Mouse (Mus musculus) yolk sac, embryonic 10.5 days (tissue): ENCODE data around the gene Crym.

Experiments
- DNase-seq: peaks from one replicate; pipeline ENCODE4 v3.0.0-alpha.2; 2017; ENCODE audit warnings: low spot score

The Crym gene

GRCm38 (mm10) chr7:120201771-120202170 is at the start of gene Crym:
Gene Crym, minus strand, starts transcription at chr7:120202111.
- DNase-seq, result no peak

GRCm38 (mm10) chr7:120241092-120241491 is 39.2 kb upstream of the Crym start:
- no peak for DNase-seq

DNA sequence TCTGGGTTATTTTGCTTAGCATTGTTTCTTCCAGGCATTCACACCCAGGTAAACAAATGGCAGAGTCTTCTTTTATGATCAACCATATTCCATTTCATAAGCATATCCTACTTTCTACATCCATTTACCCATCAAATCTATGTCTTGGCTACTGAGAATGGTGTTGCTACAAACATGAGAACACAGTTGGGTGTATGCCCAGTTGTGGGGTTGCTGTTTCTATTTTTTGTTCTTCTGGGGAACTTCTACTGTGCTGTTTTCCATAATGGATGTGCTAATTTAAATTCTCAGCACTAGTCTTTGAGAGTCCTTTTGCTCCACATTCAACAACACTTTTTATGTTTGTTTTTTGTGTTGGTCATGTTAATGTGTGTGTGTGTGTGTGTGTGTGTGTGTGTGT is 26.6 kb upstream of the Crym start:
- no peak for DNase-seq

GRCm38 (mm10) chr7:120205989-120206388 is 4.1 kb upstream of the Crym start:
- DNase-seq, result no peak

GRCm38 (mm10) chr7:120203789-120204188 is 1.9 kb upstream of the Crym start, which contains the start of gene Abca14:
Gene Abca14, plus strand, starts transcription at chr7:120203961.
- DNase-seq, result peak; percentile 61

- DNase-seq, result no peak
These were observed 623 bp downstream of the Crym start for GRCm38 (mm10) chr7:120201231-120201744.

DNA sequence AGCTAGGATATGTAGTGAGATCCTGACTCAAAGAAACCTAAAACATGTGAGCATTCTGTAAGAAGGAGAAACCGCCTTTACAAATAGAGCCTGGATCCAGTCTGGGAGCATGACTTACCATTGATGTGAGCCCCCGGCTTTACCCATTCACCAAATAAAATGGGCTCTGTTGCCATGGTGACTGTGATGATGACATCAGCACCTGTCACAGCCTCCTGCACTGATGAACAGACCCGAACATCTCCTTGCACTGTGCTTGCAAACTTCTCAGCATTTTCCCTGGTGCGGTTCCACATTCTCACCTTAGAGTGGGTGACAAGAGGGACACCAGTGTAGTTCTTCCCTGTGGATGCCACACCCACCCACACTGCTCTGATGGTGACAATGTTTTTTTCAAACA is 6.7 kb downstream of the Crym start:
- DNase-seq, result no peak

GRCm38 (mm10) chr7:120192816-120193215 is 9.1 kb downstream of the Crym start:
- no peak for DNase-seq

- DNase-seq, result no peak
These were observed 9.7 kb downstream of the Crym start for GRCm38 (mm10) chr7:120192207-120192606.

DNA sequence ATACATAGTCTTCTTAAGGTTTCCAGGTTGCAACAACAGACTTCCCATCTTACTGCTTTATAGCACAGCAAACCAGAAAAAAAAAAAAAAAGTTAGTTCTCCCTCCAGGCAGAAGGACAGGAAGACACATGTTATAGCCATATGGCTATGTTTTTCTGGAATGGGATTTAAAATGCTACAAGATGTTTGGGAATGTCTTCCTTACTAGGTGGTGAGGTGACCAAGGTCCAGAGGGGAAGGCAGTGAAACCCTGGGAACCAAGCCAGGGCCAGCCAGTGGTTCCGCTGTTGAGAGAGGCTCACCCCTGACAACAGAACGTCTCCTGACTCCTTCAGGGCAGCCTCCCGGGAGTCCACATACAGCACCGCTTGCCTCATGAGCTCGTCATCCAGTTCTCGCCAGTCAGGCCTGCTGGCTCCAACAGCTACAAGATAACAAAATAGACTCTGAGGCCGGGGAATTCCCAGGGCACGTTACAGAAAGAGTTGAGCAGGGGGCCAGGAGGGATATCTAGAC is 11.7 kb downstream of the Crym start:
- DNase-seq, result peak; percentile 38

DNA sequence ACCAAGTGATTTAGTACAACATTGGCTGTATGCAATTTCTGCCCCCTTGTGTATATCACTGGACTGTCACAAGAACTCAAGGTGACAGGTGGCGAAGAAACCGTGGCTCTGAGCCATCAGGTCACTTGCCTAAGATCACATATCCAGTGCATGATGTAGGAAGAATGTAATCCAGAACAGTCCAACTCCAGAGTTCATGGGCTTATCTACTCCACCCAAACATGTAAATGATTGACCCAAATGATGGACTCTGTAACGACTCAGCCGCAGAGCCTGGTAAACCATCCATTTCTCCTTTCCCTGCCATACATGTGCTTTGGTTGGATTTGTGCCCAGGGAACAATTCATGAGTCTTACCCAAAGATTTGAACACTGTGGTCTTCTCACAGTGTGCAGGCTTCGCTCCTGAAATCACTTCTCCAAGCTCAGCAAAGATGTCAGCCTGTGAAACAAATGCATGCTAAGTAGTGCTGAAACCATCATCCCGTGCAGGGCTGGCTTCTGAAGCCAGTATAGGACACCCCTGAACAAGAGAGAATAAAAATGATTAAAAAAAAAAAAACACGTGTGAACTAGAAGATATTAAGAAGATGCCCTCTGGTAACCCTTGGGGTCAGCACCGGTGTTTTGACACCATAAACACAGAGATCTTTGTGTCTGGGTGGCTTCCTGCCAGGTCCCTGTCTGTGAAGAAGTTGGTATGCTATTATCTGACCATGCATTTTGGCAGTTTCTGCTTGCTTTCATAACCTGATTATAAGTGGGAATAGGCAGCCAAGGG is 12.4 kb downstream of the Crym start:
- peak; percentile 61 for DNase-seq

DNA sequence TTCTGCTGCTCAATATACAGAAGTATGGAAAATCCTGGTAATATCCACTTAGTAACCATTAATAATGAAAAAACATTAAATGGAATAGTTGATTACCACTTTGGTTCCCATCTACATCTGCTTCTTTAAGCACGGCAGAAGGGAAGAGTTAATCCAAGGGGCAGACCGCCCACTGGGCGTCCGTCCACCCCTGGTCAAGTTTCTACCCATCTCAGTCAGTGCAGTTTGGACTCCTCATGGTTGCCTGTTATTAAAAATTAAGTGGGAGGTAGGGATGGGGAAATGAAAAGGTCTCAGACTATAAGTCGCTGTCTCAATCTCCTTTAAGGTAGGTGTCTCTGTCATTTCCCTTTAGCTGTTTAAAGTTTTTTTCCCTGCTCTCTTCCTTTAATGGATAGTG is 13.0 kb downstream of the Crym start:
- no peak for DNase-seq

DNA sequence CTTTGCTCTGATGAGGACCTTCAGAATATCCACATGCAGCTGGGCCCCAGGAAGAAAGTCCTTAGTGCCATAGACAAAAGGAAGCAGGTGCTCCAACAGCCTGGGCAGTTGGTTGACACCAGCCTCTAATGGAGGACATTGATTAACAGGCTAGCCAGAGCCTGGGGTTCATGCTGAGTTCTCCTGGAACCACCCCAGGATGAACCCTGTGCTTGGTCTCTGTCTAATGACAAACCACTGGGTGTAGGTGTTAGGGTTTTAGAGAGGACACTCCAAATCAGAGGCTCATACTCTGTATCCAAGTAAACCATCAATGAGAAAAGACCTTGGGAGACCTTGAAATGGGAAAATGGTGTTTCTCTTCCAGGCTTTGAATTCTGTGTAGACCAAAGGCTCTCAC is 19.0 kb downstream of the Crym start:
- DNase-seq, result no peak

DNA sequence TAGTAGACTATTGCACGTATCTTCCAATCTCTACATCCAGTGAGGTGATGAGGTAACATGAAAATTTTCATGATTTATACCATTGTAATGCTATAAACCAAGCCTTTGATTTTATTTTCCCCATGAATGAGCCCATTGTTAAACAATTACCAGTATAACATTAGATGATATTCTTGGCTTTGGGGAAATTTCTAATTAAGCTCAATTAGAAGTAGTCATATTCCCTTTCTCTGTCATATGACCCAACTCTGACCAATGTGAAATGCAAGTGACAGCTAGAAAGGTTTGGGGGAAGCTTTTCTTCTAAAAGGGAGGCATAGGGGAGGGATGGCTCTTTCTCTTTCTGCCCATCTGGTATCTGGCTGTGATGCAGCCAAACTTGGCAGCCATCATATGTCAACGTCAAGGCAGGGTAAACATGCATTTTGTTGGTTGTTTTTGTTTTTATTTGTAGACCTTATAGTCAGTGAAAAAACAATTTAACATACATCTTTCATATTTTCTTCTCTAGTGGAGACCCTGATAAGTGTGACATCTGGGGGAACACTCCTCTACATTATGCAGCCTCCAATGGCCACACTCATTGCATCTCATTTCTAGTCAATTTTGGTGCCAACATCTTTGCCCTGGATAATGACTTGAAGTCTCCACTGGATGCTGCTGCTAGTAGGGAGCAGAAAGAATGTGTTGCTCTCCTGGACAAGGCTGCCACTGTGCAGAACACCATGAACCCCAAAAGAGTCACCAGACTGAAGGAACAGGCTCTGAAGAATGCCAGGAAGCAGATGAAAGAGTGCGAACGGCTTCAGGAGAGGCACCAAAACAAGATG is 20.3 kb downstream of the Crym start:
- DNase-seq, result no peak

DNA sequence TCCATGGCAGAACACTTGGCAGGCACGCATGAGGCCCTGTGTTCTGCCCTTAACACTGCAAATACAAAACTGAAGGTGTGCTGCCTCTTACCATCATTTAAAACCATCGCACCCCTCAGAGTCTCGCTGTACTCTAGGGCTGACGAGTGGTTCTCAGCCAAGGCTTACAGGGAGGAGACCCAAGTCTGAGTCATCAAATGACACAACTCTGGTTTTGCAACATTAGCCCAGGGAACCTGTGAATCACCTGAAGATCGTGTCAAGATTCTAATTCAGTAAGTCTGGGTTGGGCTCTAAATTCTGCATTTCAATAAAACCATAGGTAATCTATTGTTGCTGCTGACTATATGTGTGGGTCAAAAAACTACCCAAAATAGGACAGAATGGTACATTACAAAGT is 21.4 kb downstream of the Crym start:
- no peak for DNase-seq

GRCm38 (mm10) chr7:120178935-120179334 is 23.0 kb downstream of the Crym start:
- DNase-seq, result no peak

DNA sequence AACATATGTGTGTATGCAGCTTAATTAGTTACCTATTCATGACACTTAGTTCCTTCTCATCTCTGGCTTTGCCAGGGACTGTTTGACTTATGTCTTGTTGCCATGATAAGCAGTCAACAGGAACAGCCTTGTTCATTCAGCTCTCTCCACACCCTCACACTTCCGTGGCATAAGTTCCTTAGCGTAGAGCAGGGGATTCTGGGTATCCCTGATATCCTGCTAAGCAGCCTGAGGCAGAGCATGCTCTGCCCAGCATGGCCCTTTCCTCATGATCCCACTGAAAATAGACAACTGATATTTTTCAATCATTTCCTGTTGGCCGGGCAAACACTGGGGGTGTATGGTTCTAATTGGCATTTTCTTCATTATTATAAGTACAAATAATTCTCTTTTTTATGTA is 24.3 kb downstream of the Crym start:
- no peak for DNase-seq

DNA sequence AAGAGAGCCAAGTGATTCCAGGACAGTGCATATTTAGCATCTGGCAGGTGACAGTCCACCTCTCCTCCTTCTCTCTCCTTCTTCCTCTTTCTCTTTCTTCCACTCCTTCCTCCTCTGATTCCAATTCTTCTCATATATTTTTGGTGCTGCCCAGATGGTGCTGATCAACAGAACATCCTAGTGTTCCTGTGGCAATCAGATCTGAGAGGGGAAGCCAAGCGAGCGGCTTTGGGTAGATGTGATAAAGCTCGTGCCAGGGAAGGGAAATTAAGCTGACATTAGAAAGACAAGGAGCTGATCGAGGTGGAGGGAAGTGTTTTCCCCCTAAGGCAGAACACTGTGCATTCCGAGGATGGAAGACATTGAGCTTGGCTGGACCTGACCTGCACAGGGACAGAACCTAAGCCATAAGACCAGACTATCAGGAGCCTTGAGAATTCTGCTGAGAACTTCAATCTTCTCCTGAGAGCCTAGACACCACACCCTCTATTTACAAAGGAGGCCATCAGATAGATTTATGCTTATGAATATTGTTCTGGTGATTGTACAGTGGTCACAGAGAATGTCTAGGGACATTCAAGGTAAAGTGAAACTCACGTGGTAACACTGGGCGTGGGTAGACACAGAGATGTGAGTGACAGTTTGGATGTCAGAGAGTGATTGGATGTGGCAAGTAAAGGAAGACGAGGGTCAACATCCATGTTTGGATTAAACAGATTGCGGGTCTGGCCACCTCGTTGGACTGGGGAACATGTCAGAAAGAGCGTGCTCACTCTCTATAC is 27.0 kb downstream of the Crym start:
- peak; percentile 21 for DNase-seq

DNA sequence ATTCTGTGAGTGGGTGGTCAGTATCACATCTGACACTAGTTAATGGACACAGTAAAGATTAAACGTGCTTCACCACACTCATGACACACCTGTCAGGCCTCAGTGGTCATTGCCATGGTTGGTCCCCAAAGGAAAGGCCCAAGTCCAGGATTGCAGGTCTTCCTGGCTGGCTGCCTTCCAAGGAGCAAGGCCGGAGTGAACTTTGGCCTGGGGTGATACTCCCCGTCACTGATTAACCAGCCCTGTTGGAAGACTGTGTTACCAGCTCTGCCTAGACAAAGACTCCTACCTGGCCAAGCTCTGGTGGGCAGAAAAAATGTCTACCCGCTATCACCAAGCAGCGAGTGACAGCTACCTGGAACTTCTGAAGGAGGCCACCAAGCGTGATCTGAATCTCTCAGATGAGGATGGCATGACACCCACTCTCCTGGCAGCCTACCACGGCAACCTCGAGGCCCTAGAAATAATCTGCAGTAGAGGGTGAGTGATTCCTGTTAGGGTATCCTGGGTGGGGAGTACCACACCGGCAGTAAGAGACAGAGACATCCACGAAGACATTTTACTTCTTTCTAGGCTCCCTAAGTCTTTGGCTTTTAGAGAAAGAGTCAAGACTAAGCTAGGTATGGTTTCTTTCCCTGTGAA is 28.2 kb downstream of the Crym start, which contains the start of gene Anks4b:
Gene Anks4b, plus strand, starts transcription at position 256 of the 642 bp plus-strand sequence.
- DNase-seq, result peak; percentile 88

DNA sequence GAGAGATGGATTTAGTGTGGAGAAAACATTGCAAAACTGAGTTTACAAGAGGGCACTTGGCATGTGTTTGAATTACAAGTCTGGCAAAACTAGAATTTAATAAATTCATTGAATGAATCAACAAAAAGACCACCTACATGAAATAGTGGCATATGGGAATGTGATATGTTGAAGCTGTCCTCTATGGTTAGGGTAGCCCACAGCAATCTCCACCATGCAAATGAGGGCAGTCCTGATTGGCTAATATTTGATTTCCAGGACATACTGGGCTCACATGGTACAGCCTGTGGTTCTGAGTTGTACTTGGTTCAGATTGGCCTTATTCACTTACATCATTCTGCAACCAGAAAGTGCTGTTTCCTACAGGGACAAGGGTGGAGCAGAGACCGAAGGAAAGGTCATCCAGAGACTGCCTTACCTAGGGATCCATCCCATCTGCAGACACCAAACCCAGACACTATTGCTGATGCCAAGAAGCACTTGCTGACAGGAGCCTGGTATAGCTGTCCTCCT is 29.7 kb downstream of the Crym start:
- DNase-seq, result no peak

DNA sequence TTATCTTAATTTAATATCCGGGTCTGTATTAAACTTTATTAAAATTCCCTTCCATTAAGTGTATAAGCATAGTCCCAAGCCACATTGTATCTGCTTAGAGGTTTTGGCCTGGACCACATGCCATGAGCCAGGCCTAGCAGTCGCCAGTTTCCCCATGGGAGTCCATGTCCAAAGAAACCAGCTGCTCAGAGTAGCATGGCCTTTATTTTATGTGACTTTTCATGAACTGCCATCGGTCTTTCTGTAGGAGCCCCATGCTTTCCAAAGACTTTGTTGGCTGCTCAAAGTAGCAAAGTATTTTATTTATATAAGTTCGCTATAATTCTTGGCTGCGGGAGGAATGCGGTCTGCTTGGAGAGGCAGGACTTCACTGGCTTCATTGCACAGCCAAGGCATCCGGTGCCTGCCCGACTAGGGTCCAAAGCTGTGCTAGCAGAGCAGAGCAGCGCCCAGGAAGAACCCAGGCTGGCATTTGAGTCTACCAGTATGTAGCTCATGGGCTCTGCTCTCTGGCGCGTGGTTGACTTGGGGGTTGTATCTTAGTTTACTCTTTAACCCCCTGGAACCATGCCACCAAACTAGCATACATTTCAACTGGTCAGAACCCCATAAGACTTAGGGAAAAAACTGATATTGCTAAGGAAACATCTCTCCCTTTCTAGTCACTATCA is 38.2 kb downstream of the Crym start:
- DNase-seq, result no peak
